Mouse (Mus musculus): ENCODE data around the gene S100a10.
"Not testable (repeated sequence)": the region's sequence is repeated elsewhere in the genome, so short reads cannot be mapped to it uniquely, and the experiment has no call there.

Gene S100a10

DNA sequence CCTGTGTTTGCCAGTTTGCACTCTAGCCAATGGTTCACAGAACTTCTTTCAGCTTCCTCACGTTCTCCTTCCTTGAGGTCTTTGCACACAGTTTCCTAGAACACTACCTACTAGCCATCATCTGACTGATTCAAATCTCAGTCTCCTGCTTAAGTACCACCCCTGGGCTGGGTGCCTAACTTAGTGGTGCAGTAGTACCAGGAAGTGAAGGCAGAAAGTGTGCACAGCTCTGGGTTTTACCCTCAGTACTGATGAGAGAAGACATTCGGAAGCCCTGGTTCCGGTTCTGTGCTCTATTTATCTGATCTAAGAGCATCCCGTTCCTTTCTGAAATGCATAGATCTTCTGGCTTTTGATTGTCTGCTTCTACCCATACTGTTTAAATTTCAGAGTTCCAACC is 26.8 kb downstream of the S100a10 start:
- no peak for DNase-seq

DNA sequence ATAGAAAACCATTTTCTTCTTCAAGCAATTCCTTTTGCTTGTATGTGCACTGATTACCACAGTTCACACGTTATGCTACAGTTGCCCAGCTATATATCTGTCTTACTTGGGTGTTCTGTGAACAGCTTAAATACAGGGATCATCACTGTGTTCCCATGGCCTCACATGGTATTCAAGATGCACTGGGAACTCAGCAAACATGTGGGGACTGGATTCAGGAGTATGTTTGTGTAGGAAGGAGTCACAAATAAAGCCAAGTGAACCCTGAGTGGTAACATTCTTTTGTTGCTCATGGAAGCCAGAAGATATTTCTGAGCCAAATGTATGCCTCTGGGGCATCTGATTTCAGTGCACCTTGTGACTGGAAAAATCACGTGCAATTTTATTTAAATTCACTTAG is 28.2 kb downstream of the S100a10 start:
- DNase-seq: no peak

DNA sequence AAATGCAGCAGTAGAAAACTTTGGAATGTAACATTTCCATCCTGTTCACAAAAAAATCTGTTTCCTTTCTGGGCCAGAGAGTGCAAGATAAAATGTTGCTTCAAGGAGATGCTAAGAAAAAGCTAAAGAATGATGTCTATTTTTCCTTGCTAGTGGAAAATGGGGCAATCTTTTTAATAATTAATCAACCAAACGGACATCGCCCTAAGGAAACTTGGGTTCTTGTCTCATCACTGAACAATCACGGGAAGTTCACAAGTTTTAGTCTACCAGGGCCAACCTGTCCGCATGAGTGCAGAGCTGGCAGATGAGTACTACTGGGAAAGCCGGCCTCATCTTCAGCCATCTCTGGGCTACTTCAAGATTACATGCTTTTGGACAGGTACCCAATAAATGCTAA is 34.7 kb downstream of the S100a10 start:
- DNase-seq: no peak

DNA sequence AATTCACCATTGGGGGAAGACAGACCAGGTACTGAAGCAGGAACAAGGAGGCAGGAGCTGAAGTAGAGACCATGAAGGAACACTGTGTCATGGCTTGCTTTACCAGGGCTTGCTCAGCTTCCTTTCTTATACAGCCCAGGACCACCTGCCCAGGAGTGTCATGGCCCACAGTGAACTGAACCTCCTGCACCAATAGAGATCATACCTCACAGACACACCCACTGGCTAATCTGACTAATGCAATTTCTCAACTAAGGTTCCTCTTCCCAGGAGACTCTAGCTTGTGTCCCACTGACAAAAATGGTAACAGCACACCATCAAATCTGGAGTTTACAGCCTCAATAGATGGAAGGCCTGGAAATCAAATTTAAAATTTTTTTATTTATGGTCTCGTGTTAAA is 35.4 kb downstream of the S100a10 start:
- no peak for DNase-seq

DNA sequence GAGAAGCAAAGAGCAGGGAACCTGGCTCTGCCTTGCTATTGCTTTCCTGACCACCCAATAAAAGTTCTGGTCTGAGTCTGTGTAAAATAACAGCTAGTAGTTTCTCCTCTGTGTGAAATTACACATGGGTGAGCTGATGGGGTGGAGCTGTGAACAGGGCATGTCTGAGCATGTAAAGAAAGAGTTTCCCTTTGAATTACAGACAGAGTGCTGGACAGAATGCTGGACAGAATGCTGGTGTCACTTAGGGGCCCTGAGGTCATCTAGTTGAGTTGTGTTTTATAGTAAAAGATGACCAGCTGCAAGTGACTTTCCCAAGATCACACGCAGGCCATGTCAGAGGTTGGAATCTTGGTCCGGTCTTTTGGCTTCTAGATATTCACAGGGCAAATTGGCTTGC is 37.2 kb downstream of the S100a10 start:
- DNase-seq: no peak

DNA sequence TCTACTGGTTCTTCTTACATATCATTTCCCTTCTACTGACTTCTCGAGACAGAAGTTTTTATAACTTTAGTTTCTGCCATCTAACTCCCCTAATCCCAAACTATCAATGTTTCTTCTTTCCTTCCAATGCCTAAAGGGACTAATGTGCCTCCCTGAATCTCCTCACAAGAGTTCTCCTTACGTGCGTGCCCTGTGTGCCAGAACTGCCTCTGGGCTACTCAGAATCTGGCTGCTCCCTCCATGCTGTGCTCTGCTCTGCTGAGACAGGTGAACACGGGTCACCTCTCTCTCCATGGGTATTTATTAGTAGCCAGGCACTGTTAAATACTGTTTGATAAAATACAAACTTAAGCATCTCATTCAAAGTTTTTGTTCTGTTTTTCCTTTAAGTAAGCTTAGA is 38.1 kb downstream of the S100a10 start:
- DNase-seq: no peak

DNA sequence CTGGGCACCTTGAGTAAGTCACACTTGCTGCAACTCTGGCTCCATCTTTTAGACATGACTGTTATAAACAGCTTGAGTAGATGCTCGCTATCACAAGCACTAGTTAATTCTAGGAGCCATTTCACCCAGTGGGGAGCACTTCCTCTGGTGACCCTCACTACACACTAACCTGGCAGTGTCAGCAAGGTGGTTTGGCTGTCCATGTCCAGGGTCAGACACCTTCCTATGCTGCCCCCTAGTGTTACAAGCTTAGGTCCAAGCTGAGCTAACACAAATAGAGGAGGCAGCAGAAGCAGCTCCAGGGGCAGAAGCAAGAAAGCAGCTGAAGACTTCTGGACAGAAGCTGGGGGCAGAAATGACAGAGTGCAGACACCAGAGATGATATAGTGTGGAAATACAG is 38.6 kb downstream of the S100a10 start:
- DNase-seq: no peak

DNA sequence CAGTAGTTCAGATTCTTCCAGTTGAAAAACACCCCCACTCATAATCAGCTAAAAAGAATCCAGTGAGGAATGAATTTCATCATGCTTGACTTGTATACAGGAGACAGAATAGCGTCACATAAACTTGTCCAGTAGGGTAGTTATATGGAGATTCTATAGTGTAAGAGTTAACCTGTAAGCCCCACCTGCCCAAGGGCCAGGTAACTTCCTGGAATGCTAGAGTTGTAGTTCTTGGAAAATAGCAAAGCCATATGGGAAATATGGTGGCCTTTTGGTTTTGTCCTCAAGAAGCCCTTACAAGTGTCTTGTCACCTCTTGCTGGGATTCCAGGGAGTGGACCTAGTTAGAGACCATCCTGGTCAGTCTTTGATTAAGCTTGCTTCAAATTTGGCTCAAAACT is 41.8 kb downstream of the S100a10 start:
- DNase-seq: no peak

DNA sequence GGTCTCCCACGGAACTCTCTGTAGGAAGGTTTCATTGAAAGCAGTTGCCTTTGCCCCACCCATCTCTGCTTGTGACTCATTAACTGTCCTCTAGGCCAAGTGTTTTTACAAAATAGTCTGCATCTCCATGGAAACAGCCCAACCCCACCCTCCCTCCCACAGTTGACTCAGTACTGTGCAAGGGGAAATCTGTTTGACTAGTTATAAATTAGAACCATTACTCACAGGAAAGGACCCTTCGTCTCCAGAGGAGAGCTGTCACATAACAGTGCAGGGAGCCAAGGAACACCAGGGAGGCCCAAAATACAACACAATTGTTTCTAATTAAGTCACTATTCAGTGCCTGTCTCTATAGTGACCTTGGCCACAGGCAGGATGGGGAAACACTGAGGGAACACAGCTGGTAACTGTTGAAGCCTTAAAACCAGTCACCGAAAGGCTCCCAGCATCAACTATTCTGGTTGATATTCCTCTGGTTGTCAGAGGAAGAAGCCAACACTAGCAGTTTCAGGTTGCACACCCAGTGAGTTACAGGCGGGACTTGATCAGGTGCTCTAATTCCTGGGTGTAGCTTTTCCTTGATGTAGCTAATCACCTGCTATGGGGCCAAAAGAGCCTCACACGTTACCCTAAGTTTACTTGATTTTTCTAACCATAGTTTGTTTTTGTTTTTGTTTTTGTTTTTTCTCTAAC is 42.5 kb downstream of the S100a10 start:
- DNase-seq: no peak

DNA sequence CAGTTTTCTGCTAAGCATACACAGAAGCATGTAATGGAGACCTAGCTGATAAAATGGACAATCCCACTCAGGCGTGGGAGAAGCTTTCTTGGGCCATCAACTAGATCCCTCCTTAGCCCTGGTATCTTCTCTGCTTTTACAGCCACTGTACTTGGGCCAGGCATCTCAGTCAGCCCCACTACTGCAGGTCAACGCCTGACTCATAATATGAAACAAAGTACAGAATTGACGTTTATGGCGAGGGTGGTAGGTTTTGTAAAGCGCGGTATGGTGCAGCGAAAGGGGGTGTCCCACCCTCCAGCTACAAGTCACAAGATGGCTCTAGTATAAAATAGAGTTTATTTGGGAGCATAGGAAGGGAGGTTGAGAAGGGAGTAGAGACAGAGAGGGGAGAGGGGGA is 43.1 kb downstream of the S100a10 start:
- DNase-seq: no peak

DNA sequence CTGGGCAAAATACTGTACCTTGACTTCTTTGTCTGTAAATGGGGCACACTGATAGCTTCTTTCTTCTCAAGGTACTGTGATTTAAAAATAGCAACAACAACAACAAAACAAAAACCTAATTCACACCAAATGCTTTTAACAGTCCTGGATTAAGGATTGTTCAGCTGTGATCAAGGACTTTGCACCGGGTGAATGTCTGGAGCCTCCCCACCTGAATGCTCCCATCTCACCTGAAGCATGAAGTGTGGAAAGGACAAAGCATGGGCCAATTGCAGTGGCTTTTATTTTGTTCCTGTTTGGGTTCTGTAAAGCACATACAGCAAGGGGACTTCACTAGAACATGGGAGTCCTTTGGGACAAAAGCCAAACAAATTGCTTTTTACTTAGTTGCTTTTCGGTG is 45.3 kb downstream of the S100a10 start:
- DNase-seq: no peak

DNA sequence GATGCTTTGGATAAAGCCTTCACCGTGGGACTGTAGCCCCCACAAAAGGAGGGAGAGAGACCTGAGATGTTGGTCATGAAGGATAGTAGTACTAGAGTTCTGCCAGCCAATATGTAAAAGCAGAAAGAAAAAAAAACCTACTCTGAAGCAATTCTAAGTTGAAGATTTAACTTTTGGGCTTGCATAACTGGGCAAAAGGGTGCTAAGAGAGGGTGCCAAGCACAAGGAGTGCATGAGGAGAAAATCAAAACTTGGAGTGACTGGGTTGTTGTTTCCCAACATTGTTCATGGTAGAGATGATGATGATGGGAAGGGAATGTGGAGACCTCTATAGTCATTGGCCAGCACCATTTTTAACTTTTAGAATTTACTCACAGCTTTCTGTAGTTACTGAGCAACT is 47.0 kb downstream of the S100a10 start:
- no peak for DNase-seq

DNA sequence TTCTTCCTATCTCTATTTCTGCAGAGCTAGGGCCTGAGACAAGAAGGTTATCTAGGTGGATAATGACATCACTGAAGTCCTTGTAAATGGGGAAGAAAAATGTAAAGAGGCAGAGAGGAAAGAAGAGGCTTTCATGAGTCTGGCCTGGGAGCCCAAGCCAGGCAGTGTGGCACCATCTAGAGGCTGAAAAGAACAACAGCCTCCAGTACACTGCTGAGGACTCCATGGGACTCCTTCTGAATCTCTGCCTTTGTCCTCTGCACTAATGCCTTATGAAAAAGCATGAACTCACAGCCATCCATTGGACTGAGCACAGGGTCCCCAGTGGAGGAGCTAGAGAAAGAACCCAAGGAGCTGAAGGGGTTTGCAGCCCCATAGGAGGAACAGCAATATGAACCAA is 54.1 kb downstream of the S100a10 start:
- DNase-seq: not testable (repeated sequence)

Data from right cerebral cortex, postnatal 4 days (tissue).